Mouse (Mus musculus) erythroid progenitor cell, adult 5-6 weeks (primary cell): Measurements from ENCODE around the gene Fer1l5. TPM values are rescaled to one million over a fixed set of nuclear protein-coding genes. Genes with fewer than 3 reads are reported as not detected.

ENCODE experiments used
- ATAC-seq: replicated peaks from 2 replicates; pipeline ENCODE4 v1.8.0; 2016; ENCODE audit warnings: moderate number of reproducible peaks, mild to moderate bottlenecking, moderate TSS enrichment, inconsistent platforms; ENCODE audit not compliant: poor library complexity, low FRiP score, severe bottlenecking
- total RNA-seq, 2 experiments: library from RNA; stranded (forward) in 1 of 2; stranded (reverse) in 1 of 2; fragments of 150-400 nt in 1 of 2; fragments of 186-747, 209-891 nt in 1 of 2; gene quantifications; 2 replicates each; pipeline versions ENCODE4 v1.2.3 to v1.2.4; 2015 to 2017; ENCODE audit warnings: low replicate concordance in 2 of 2

The Fer1l5 gene
- total RNA-seq (2015; ENCODE audit: low replicate concordance) (not detected in 2 replicates), total RNA-seq (2017; ENCODE audit: low replicate concordance) (not detected in 2 replicates)

GRCm38 (mm10) chr1:36371934-36372845 lies at the start of gene Fer1l5:
Gene Fer1l5, plus strand, starts transcription at chr1:36372291.
- no peak for ATAC-seq

GRCm38 (mm10) chr1:36323076-36323475 lies 49.0 kb upstream of the Fer1l5 start:
- ATAC-seq: no peak

GRCm38 (mm10) chr1:36323746-36324448 lies 48.2 kb upstream of the Fer1l5 start:
- ATAC-seq: no peak

- no peak for ATAC-seq
Observed at GRCm38 (mm10) chr1:36325900-36326321, 46.2 kb upstream of the Fer1l5 start.

- ATAC-seq: no peak
Observed at GRCm38 (mm10) chr1:36326815-36327214, 45.3 kb upstream of the Fer1l5 start.

- ATAC-seq: no peak
Observed at GRCm38 (mm10) chr1:36331743-36332142, 40.3 kb upstream of the Fer1l5 start.

GRCm38 (mm10) chr1:36332955-36333887 lies 38.9 kb upstream of the Fer1l5 start:
- no peak for ATAC-seq

- no peak for ATAC-seq
Observed at GRCm38 (mm10) chr1:36342547-36342946, 29.5 kb upstream of the Fer1l5 start.

GRCm38 (mm10) chr1:36352351-36352750 lies 19.7 kb upstream of the Fer1l5 start:
- ATAC-seq: no peak

- no peak for ATAC-seq
Observed at GRCm38 (mm10) chr1:36356955-36357695, 15.0 kb upstream of the Fer1l5 start.

- ATAC-seq: no peak
Observed at GRCm38 (mm10) chr1:36367698-36368097, 4.4 kb upstream of the Fer1l5 start.

- ATAC-seq: peak; percentile 78
Observed at GRCm38 (mm10) chr1:36368112-36368968, 3.8 kb upstream of the Fer1l5 start.

- ATAC-seq: peak; percentile 84
Observed at GRCm38 (mm10) chr1:36368969-36369645, 3.0 kb upstream of the Fer1l5 start, which contains the start of gene Kansl3. Gene Kansl3, minus strand, starts transcription at chr1:36369181.

- ATAC-seq: no peak
Observed at GRCm38 (mm10) chr1:36370918-36371317, 1.2 kb upstream of the Fer1l5 start.

GRCm38 (mm10) chr1:36378880-36379279 lies 6.8 kb downstream of the Fer1l5 start:
- no peak for ATAC-seq

GRCm38 (mm10) chr1:36379582-36379981 lies 7.5 kb downstream of the Fer1l5 start:
- no peak for ATAC-seq

- ATAC-seq: no peak
Observed at GRCm38 (mm10) chr1:36397041-36397440, 24.9 kb downstream of the Fer1l5 start.

GRCm38 (mm10) chr1:36401509-36401908 lies 29.4 kb downstream of the Fer1l5 start:
- no peak for ATAC-seq
